In the genomic region with DNA sequence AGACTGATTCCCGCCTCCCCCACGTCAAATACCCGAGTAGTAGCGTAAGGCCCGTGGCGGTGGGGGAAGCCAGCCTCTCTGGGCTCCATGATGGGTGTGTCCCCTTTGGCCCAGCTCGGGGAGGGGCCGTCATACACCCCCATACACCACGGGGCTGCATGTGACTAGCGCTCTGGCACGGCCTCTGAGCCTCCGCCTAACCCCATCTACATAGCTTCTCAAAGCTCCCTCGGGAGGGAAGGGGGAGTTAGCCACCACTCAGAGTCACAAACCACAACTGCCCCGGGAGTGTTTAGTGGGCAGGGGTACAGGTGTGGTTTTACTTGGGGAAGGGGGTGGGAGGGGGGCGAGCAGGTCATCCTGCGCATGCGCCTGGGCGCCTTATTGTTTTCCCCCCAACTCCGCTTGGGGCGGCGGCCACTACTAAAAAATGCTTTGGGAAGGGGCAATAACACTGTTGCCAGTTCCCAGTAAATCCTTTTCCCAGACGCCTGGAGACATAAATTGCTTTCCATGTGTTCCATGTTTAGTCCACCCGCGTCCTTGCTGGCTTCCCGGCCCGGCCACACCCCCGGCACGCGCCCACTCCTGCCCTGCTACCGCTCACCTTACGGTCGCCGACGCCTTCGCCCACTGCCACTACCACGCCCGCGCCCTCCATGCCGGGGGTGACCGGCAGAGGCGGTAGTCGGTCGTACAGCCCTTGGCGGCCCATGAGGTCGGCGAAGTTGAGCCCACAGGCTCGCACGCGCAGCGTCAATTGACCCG, we compare ENCODE assay signal across 8 mouse cellular contexts. TPM values are rescaled to one million over a fixed set of nuclear protein-coding genes. Genes with fewer than 3 reads are reported as not detected.
DNase-seq lines count a peak whose midpoint lies in the region; ATAC-seq and TF ChIP-seq lines count a peak whose summit lies in the region.

No protein-coding gene starts in this region.

- peak overlapping the region; percentile 77 for H3K4me2 ChIP-seq in embryonic facial prominence, embryonic 13.5 days
- H3K4me2 ChIP-seq in heart, embryonic 14.5 days (ENCODE audit: low read length): peak overlapping the region; percentile 98
- H3K4me2 ChIP-seq in kidney, postnatal 0 days (ENCODE audit: low read length): peak overlapping the region; percentile 97

- H3K9me3 ChIP-seq in embryonic facial prominence, embryonic 13.5 days: no peaks in the 10 kb centered on the region
- H3K9me3 ChIP-seq in heart, embryonic 14.5 days (ENCODE audit: control insufficient read depth, low read length): no peaks in the 10 kb centered on the region
- no peaks in the 10 kb centered on the region for H3K9me3 ChIP-seq in kidney, postnatal 0 days (replicated peaks; ENCODE audit: low read length)

- peaks cover 53% of the 10 kb centered on the region for H3K79me2 ChIP-seq in macrophage (ENCODE audit: inconsistent target)

- H3K27me3 ChIP-seq in embryonic facial prominence, embryonic 13.5 days: peaks cover 2% of the 10 kb centered on the region; the same call in 1 of the 2 replicates
- H3K27me3 ChIP-seq in heart, embryonic 14.5 days (ENCODE audit: control insufficient read depth, insufficient read depth, low read length): no peaks in the 10 kb centered on the region
- H3K27me3 ChIP-seq in kidney, postnatal 0 days (ENCODE audit: insufficient read depth, low read length): no peaks in the 10 kb centered on the region

- H3K9ac ChIP-seq in embryonic facial prominence, embryonic 13.5 days: peak overlapping the region; percentile 76
- H3K9ac ChIP-seq in heart, embryonic 14.5 days (ENCODE audit: low read length): peak overlapping the region; percentile 83
- H3K9ac ChIP-seq in kidney, postnatal 0 days (ENCODE audit: low read depth, low read length): peak overlapping the region; percentile 78

- under 1% methylated on average over 51 of the region's 51 CpGs for WGBS in embryonic facial prominence, embryonic 13.5 days
- WGBS in heart, embryonic 14.5 days: under 1% methylated on average over 50 of the region's 51 CpGs
- under 1% methylated on average over 51 of the region's 51 CpGs for WGBS in kidney, postnatal 0 days
- WGBS in macrophage (ENCODE audit: missing documents): 2% methylated on average over 51 of the region's 51 CpGs

- H3K27ac ChIP-seq in embryonic facial prominence, embryonic 13.5 days: peak overlapping the region; percentile 75
- H3K27ac ChIP-seq in heart, embryonic 14.5 days (replicated peaks in 1 of 2; ENCODE audit: control insufficient read depth in 1 of 2, insufficient read depth in 1 of 2, low read depth in 2 of 2, low read length in 2 of 2): peak overlapping the region; percentile 78 to 89
- peak overlapping the region; percentile 88 for H3K27ac ChIP-seq in kidney, postnatal 0 days
- peak overlapping the region; percentile 88 for H3K27ac ChIP-seq in macrophage

- peak; percentile 74 to 79 for DNase-seq in B cell, adult 2 months
- peak; percentile 89 for DNase-seq in R1 (ENCODE audit: low read depth, low spot score)
- peak; percentile 61 for DNase-seq in kidney, postnatal 0 days (ENCODE audit: low spot score)
- DNase-seq in skeletal muscle tissue, adult 2 months (ENCODE audit: low read depth, low spot score): peak; percentile 80

- peak; percentile 41; the same call in 1 of the 2 replicates for ATAC-seq in embryonic facial prominence, embryonic 13.5 days (ENCODE audit: insufficient number of reproducible peaks, insufficient read depth, low FRiP score, low TSS enrichment, low read depth)
- peak; percentile 49 for ATAC-seq in heart, embryonic 14.5 days (ENCODE audit: insufficient number of reproducible peaks, insufficient read depth, low FRiP score, low read depth)
- ATAC-seq in kidney, postnatal 0 days (replicated peaks; ENCODE audit: low FRiP score, low read depth): peak; percentile 60
- ATAC-seq in erythroid progenitor cell, adult 5-6 weeks (replicated peaks; ENCODE audit: low FRiP score, poor library complexity, severe bottlenecking): no peak

- TF ChIP-seq CTCF in kidney, postnatal 0 days (IDR thresholded peaks at IDR 0.05; ENCODE audit: low read depth): peak; percentile 42; the same call in 1 of the 2 replicates

- peaks cover 44% of the 10 kb centered on the region for H3K4me1 ChIP-seq in embryonic facial prominence, embryonic 13.5 days
- H3K4me1 ChIP-seq in heart, embryonic 14.5 days (ENCODE audit: control insufficient read depth in 2 of 2, insufficient read depth in 2 of 2, low read length in 2 of 2): peaks cover 17 to 41% of the 10 kb centered on the region in 2 experiments
- peaks cover 24% of the 10 kb centered on the region for H3K4me1 ChIP-seq in kidney, postnatal 0 days (replicated peaks; ENCODE audit: insufficient read depth, low read length)

- H3K36me3 ChIP-seq in embryonic facial prominence, embryonic 13.5 days: peaks cover 21% of the 10 kb centered on the region
- peaks cover 25% of the 10 kb centered on the region for H3K36me3 ChIP-seq in heart, embryonic 14.5 days (ENCODE audit: control insufficient read depth, insufficient read depth, low read length)
- H3K36me3 ChIP-seq in kidney, postnatal 0 days (ENCODE audit: insufficient read depth, low read length): peaks cover 8% of the 10 kb centered on the region
- H3K36me3 ChIP-seq in macrophage (ENCODE audit: inconsistent target): peaks cover 21% of the 10 kb centered on the region

- H3K4me3 ChIP-seq in embryonic facial prominence, embryonic 13.5 days: peak overlapping the region; percentile 66
- peak overlapping the region; percentile 69 to 80 for H3K4me3 ChIP-seq in heart, embryonic 14.5 days (ENCODE audit: control insufficient read depth in 1 of 2, insufficient read depth in 1 of 2, low read depth in 1 of 2, low read length in 2 of 2)
- H3K4me3 ChIP-seq in kidney, postnatal 0 days (replicated peaks; ENCODE audit: low read depth, low read length): peak overlapping the region; percentile 83
- peak overlapping the region; percentile 79 for H3K4me3 ChIP-seq in macrophage (ENCODE audit: inconsistent target)

RNA-seq across cellular contexts. Expression of a gene that starts 0.5 kb away (rescaled TPM):
- polyA plus RNA-seq in embryonic facial prominence, embryonic 13.5 days (2015; fragmentation: Nextera tagmentation; extraction: Ambion mirVana): 14.0 and 16.8 TPM in 2 replicates
- polyA plus RNA-seq in heart, embryonic 14.5 days (2014; fragmentation: Nextera tagmentation; extraction: Ambion mirVana): 5.4 and 9.0 TPM in 2 replicates
- 10.3 and 11.1 TPM in 2 replicates for polyA plus RNA-seq in kidney, postnatal 0 days (2015; fragmentation: Nextera tagmentation; extraction: Ambion mirVana)
- total RNA-seq in macrophage (2018; cell fraction: chromatin; rRNA removed): 10 to 100 TPM in 1 of 26 experiments, 1 to 10 TPM in 25; 1.7 to 15.0 (median 3.8) TPM
- 1 to 10 TPM; 4.1 to 9.4 (median 6.7) TPM for total RNA-seq in macrophage (2018; cell fraction: cytosol; rRNA removed)
- total RNA-seq in macrophage (2018; cell fraction: nucleus; rRNA removed): 10 to 100 TPM in 6 of 26 experiments, 1 to 10 TPM in 20; 2.7 to 21.5 (median 6.3) TPM
- polyA plus RNA-seq in macrophage (2018): 4.7 to 7.4 TPM (median 6.7 TPM) in 3 replicates
- total RNA-seq in erythroid progenitor cell, adult 5-6 weeks (2015; ENCODE audit: low replicate concordance): not detected in 2 replicates
- total RNA-seq in erythroid progenitor cell, adult 5-6 weeks (2017; ENCODE audit: low replicate concordance): not detected in 2 replicates

RNA-seq across cellular contexts. Expression of a gene that starts 0.7 kb away (rescaled TPM):
- 34.2 and 37.5 TPM in 2 replicates for polyA plus RNA-seq in embryonic facial prominence, embryonic 13.5 days (2015; fragmentation: Nextera tagmentation; extraction: Ambion mirVana)
- 24.7 and 31.6 TPM in 2 replicates for polyA plus RNA-seq in heart, embryonic 14.5 days (2014; fragmentation: Nextera tagmentation; extraction: Ambion mirVana)
- 37.7 and 38.6 TPM in 2 replicates for polyA plus RNA-seq in kidney, postnatal 0 days (2015; fragmentation: Nextera tagmentation; extraction: Ambion mirVana)
- 100 to 1,000 TPM in 6 of 26 experiments, 10 to 100 TPM in 20; 28.4 to 186 (median 71.3) TPM for total RNA-seq in macrophage (2018; cell fraction: chromatin; rRNA removed)
- 100 to 1,000 TPM; 382 to 967 (median 672) TPM for total RNA-seq in macrophage (2018; cell fraction: cytosol; rRNA removed)
- total RNA-seq in macrophage (2018; cell fraction: nucleus; rRNA removed): 100 to 1,000 TPM; 208 to 646 (median 320) TPM
- polyA plus RNA-seq in macrophage (2018): 611 to 709 TPM (median 617 TPM) in 3 replicates
- 9.0 and 13.4 TPM in 2 replicates for total RNA-seq in erythroid progenitor cell, adult 5-6 weeks (2015; ENCODE audit: low replicate concordance)
- 4.7 and 6.1 TPM in 2 replicates for total RNA-seq in erythroid progenitor cell, adult 5-6 weeks (2017; ENCODE audit: low replicate concordance)

RNA-seq across cellular contexts. Expression of a gene that starts 17.1 kb away (rescaled TPM):
- polyA plus RNA-seq in embryonic facial prominence, embryonic 13.5 days (2015; fragmentation: Nextera tagmentation; extraction: Ambion mirVana): 9.1 and 10.9 TPM in 2 replicates
- polyA plus RNA-seq in heart, embryonic 14.5 days (2014; fragmentation: Nextera tagmentation; extraction: Ambion mirVana): 17.1 and 17.3 TPM in 2 replicates
- polyA plus RNA-seq in kidney, postnatal 0 days (2015; fragmentation: Nextera tagmentation; extraction: Ambion mirVana): 30.0 and 30.8 TPM in 2 replicates
- 100 to 1,000 TPM in 16 of 26 experiments, 10 to 100 TPM in 10; 75.8 to 646 (median 235) TPM for total RNA-seq in macrophage (2018; cell fraction: chromatin; rRNA removed)
- 100 to 1,000 TPM in 13 of 26 experiments, 10 to 100 TPM in 13; 40.6 to 193 (median 106) TPM for total RNA-seq in macrophage (2018; cell fraction: cytosol; rRNA removed)
- total RNA-seq in macrophage (2018; cell fraction: nucleus; rRNA removed): 100 to 1,000 TPM in 17 of 26 experiments, 10 to 100 TPM in 9; 75.8 to 497 (median 162) TPM
- 24.9 to 84.0 TPM (median 72.4 TPM) in 3 replicates for polyA plus RNA-seq in macrophage (2018)
- total RNA-seq in erythroid progenitor cell, adult 5-6 weeks (2015; ENCODE audit: low replicate concordance): 39.8 and 73.2 TPM in 2 replicates
- 43.6 and 47.4 TPM in 2 replicates for total RNA-seq in erythroid progenitor cell, adult 5-6 weeks (2017; ENCODE audit: low replicate concordance)

RNA-seq across cellular contexts. Expression of a gene that starts 23.2 kb away (rescaled TPM):
- polyA plus RNA-seq in embryonic facial prominence, embryonic 13.5 days (2015; fragmentation: Nextera tagmentation; extraction: Ambion mirVana): 342 and 404 TPM in 2 replicates
- polyA plus RNA-seq in heart, embryonic 14.5 days (2014; fragmentation: Nextera tagmentation; extraction: Ambion mirVana): 245 and 260 TPM in 2 replicates
- polyA plus RNA-seq in kidney, postnatal 0 days (2015; fragmentation: Nextera tagmentation; extraction: Ambion mirVana): 396 and 448 TPM in 2 replicates
- total RNA-seq in macrophage (2018; cell fraction: chromatin; rRNA removed): 100 to 1,000 TPM in 1 of 26 experiments, 10 to 100 TPM in 25; 21.3 to 127 (median 50.7) TPM
- 100 to 1,000 TPM; 140 to 387 (median 255) TPM for total RNA-seq in macrophage (2018; cell fraction: cytosol; rRNA removed)
- 10 to 100 TPM; 22.2 to 87.3 (median 49.7) TPM for total RNA-seq in macrophage (2018; cell fraction: nucleus; rRNA removed)
- 158 to 680 TPM (median 569 TPM) in 3 replicates for polyA plus RNA-seq in macrophage (2018)
- 179 and 183 TPM in 2 replicates for total RNA-seq in erythroid progenitor cell, adult 5-6 weeks (2015; ENCODE audit: low replicate concordance)
- 266 and 615 TPM in 2 replicates for total RNA-seq in erythroid progenitor cell, adult 5-6 weeks (2017; ENCODE audit: low replicate concordance)

RNA-seq across cellular contexts. Expression of a gene that starts 40.2 kb away (rescaled TPM):
- polyA plus RNA-seq in embryonic facial prominence, embryonic 13.5 days (2015; fragmentation: Nextera tagmentation; extraction: Ambion mirVana): 5.5 and 8.1 TPM in 2 replicates
- polyA plus RNA-seq in heart, embryonic 14.5 days (2014; fragmentation: Nextera tagmentation; extraction: Ambion mirVana): 81.7 and 96.0 TPM in 2 replicates
- 8.7 and 11.5 TPM in 2 replicates for polyA plus RNA-seq in kidney, postnatal 0 days (2015; fragmentation: Nextera tagmentation; extraction: Ambion mirVana)
- total RNA-seq in macrophage (2018; cell fraction: chromatin; rRNA removed): 10 to 100 TPM in 2 of 26 experiments, 1 to 10 TPM in 19, not detected in 5; 1.4 to 10.2 (median 5.4) TPM
- 1 to 10 TPM in 20 of 26 experiments, under 1 TPM in 6; 0.75 to 5.0 (median 1.8) TPM for total RNA-seq in macrophage (2018; cell fraction: cytosol; rRNA removed)
- total RNA-seq in macrophage (2018; cell fraction: nucleus; rRNA removed): 10 to 100 TPM in 1 of 26 experiments, 1 to 10 TPM in 16, under 1 TPM in 3, not detected in 6; 0.60 to 17.5 (median 2.3) TPM
- polyA plus RNA-seq in macrophage (2018): 1.6 to 5.3 TPM in 2 of 3 replicates, not detected in the other
- total RNA-seq in erythroid progenitor cell, adult 5-6 weeks (2015; ENCODE audit: low replicate concordance): not detected in 2 replicates
- not detected in 2 replicates for total RNA-seq in erythroid progenitor cell, adult 5-6 weeks (2017; ENCODE audit: low replicate concordance)

Comparison
In these comparisons a context has a peak if more than half of its experiments do, and no peak if none do; other contexts are left out.
1. RNA of a gene that starts 0.7 kb away (polyA plus RNA-seq): 611 to 709 TPM in macrophage; 37.7 to 38.6 TPM in kidney, postnatal 0 days, 34.2 to 37.5 TPM in embryonic facial prominence, embryonic 13.5 days and 24.7 to 31.6 TPM in heart, embryonic 14.5 days; every median in the first group is over 10 times any median in the second.
2. Peak in every context shown above with its lines, with median percentiles within 50 percentile points of each other: DNase-seq, H3K27ac ChIP-seq, H3K4me2 ChIP-seq, H3K4me3 ChIP-seq and H3K9ac ChIP-seq.